Mouse (Mus musculus) liver, postnatal 0 days (tissue): ENCODE results near the gene Fam160a2. TPM values are rescaled to one million over a fixed set of nuclear protein-coding genes. Genes with fewer than 3 reads are reported as not detected.

Experiments
- ATAC-seq: fragments of 200-750 bp; cut with Nextera tagmentation; 2 replicates; pipeline ENCODE4 v1.8.0; 2017; ENCODE audit warnings: mild to moderate bottlenecking, moderate library complexity
- DNase-seq: peaks from one replicate; pipeline ENCODE4 v3.0.0-alpha.2; 2016
- H3K27ac ChIP-seq: fragments of 300-500 bp; sonication (generic); 2 replicates; pipeline ENCODE4 v1.5.1; 2014; ENCODE audit warnings: antibody characterized with exemption, moderate library complexity, mild to moderate bottlenecking, low read depth
- H3K27me3 ChIP-seq: fragments of 300-500 bp; sonication (generic); 2 replicates; pipeline ENCODE4 v1.6.1; 2014; ENCODE audit warnings: low read length, control low read depth, mixed read lengths; ENCODE audit not compliant: insufficient read depth
- H3K36me3 ChIP-seq: fragments of 300-500 bp; sonication (generic); replicated peaks from 2 replicates; pipeline ENCODE4 v1.6.1; 2014; ENCODE audit warnings: mild to moderate bottlenecking, control low read depth, low read length, moderate library complexity, mixed read lengths; ENCODE audit not compliant: insufficient read depth
- H3K4me1 ChIP-seq: fragments of 300-500 bp; sonication (generic); 2 replicates; pipeline ENCODE4 v1.6.1; 2014; ENCODE audit warnings: antibody characterized with exemption, mild to moderate bottlenecking, control low read depth; ENCODE audit not compliant: insufficient read depth
- H3K4me2 ChIP-seq: fragments of 300-500 bp; sonication (generic); 2 replicates; pipeline ENCODE4 v1.6.1; 2014; ENCODE audit warnings: low read depth, mild to moderate bottlenecking, low read length, moderate library complexity, mixed read lengths
- H3K4me3 ChIP-seq: fragments of 300-500 bp; sonication (generic); 2 replicates; pipeline ENCODE4 v1.5.1; 2014; ENCODE audit warnings: low read depth, low read length
- H3K9ac ChIP-seq: fragments of 300-500 bp; sonication (generic); replicated peaks from 2 replicates; pipeline ENCODE4 v1.6.1; 2014; ENCODE audit warnings: mild to moderate bottlenecking, moderate library complexity
- H3K9me3 ChIP-seq: fragments of 300-500 bp; sonication (generic); 2 replicates; pipeline ENCODE4 v1.6.1; 2016; ENCODE audit warnings: mild to moderate bottlenecking, control low read depth, low read length, mixed read lengths
- CTCF ChIP-seq: sonication (generic); IDR thresholded peaks from 2 replicates; pipeline ENCODE4 v1.5.1; 2016; ENCODE audit warnings: antibody characterized with exemption, low read depth
- EP300 ChIP-seq: IDR thresholded peaks from 2 replicates; pipeline ENCODE4 v1.6.1; 2016; ENCODE audit warnings: antibody characterized with exemption, low read depth, mild to moderate bottlenecking
- WGBS: fragments of 180-500 bp; shearing (Covaris S2); extraction: QIAGEN DNeasy Blood & Tissue Kit; methylation state at CpG from one replicate; pipeline ENCODE4 v1.1.7; 2014; ENCODE audit not compliant: insufficient replicate concordance; 5-methylcytosine and 5-hydroxymethylcytosine counted together
- polyA plus RNA-seq: library from polyadenylated mRNA; unstranded; fragments of >200 nt; fragmentation: Nextera tagmentation; extraction: Ambion mirVana; gene quantifications from 2 replicates; pipeline ENCODE4 v1.2.1, GENCODE M21; 2015

Gene Fam160a2
- polyA plus RNA-seq, 1 experiment from 2014 or later = 11.1 TPM

DNA sequence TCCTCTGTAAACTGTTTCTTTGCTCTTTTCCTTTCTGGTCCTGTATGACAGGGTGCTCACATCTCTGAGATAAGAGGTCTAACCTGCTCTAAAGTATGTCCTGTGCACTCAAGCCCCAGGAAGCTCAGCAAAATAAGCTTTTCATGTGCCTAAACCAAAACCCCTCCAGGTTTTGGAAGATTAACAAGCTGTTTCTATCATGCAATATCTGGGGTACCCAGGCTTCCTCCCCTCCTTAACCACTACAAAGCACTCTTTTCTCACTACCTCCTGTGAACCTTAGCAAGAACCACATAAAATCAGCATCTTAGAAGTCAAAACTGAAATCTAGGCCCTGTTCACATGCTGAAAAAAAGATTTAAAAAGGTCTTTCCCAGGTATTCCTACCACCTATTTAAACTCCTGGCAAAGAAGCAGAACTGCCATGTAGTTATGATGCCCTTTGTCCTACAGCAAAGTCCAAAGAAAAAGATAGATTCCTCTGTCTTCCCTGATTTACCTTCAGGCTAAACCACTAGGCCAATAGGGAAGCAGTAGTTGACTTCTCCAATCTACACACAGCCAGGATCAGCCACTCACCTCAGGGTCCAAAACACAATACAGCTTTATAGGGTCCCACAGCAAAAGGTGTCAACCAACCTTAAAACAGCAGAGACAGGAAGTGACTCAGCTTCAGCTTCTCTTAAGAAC lies 4.6 kb downstream of the Fam160a2 start:
- H3K27me3 ChIP-seq = no peaks in the 10 kb centered on the region
- H3K4me3 ChIP-seq = no peak overlapping the region
- no peak for TF ChIP-seq EP300
- TF ChIP-seq CTCF = no peak
- H3K4me2 ChIP-seq = no peak overlapping the region
- DNase-seq (no peak), ATAC-seq (no peak)
- no peak overlapping the region for H3K9ac ChIP-seq
- peak overlapping the region; percentile 52; the same call in 1 of the 2 replicates for H3K27ac ChIP-seq
- H3K9me3 ChIP-seq = no peaks in the 10 kb centered on the region
- peaks cover 24% of the 10 kb centered on the region for H3K4me1 ChIP-seq
- 0 out of 2 replicates have a peak, but pooled peaks cover 6% of the 10 kb centered on the region for H3K36me3 ChIP-seq

DNA sequence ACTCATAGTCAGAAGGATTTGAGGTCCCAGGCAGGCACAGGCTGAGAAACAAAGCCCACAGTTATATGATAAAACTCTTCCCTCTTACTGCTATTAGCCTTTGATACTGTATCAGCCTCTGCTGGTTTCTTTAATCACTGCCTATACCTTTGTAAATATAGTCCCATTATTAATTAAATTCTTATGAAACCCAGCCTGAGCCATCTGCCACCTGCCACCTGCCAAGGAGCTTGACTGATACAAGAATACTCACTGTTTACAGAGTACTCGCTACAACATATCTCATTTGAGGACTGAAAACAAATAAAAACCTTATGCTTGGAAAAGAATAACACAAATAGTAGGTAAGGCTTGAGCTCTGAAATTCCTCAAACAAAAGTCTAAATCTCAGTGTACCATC lies 5.2 kb downstream of the Fam160a2 start:
- peaks cover 27% of the 10 kb centered on the region for H3K4me1 ChIP-seq
- no peaks in the 10 kb centered on the region for H3K9me3 ChIP-seq
- DNase-seq (no peak), ATAC-seq (no peak)
- peaks cover 8% of the 10 kb centered on the region for H3K36me3 ChIP-seq
- no peak overlapping the region for H3K4me3 ChIP-seq
- H3K9ac ChIP-seq = no peak overlapping the region
- TF ChIP-seq CTCF (no peak), EP300 (no peak)
- 81% methylated on average over 1 of the region's 1 CpGs for WGBS
- no peak overlapping the region for H3K27ac ChIP-seq
- no peaks in the 10 kb centered on the region for H3K27me3 ChIP-seq
- H3K4me2 ChIP-seq = no peak overlapping the region

DNA sequence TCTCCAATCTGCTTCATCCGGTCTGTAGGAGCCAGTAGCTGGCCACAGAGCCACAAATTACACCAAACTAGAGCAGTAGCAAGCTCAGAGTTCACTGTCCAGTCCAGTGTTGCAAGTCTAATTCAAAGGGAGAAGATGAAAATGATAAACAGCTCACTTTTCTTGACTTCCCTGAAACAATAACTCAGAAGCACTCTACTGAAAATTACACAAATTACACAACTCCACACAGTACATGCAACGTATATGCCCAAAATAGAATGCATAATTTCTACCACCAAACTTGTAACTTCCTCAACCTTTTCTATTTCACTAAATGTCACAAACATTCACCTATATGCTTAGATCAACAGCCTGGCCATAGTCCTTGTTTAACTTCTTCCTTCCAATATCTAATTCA lies 9.6 kb downstream of the Fam160a2 start:
- Histone ChIP-seq H3K36me3 (peaks cover 45% of the 10 kb centered on the region), H3K4me2 (no peak overlapping the region), H3K9ac (no peak overlapping the region), H3K27ac (no peak overlapping the region), H3K9me3 (no peaks in the 10 kb centered on the region), H3K27me3 (no peaks in the 10 kb centered on the region), H3K4me1 (peaks cover 7% of the 10 kb centered on the region; the same call in 1 of the 2 replicates), H3K4me3 (no peak overlapping the region)
- TF ChIP-seq CTCF (no peak), EP300 (no peak)
- 85% methylated on average over 2 of the region's 2 CpGs for WGBS
- DNase-seq (no peak), ATAC-seq (no peak)

DNA sequence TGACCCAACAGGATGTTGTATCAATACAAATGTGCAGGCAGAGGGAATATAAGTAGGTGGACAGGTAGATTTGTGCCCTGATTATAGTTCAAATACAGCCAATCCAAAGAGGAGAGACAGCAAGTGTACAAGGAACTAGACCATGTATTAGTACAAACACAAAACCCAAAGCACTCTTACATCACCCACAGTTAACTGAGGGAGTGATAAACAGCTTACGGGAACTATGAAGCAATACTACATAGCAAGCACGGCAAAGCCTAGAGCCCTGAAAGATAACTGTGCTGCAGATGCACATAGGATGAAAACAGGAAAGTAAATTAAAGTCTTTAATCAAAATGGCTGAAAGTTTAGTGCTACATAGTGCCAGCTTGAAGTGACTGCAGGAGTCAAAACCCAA lies 12.2 kb downstream of the Fam160a2 start:
- DNase-seq (no peak), ATAC-seq (peak; percentile 64)
- Histone ChIP-seq H3K4me3 (no peak overlapping the region), H3K4me2 (no peak overlapping the region), H3K36me3 (peaks cover 68% of the 10 kb centered on the region), H3K9ac (no peak overlapping the region), H3K27ac (no peak overlapping the region), H3K27me3 (no peaks in the 10 kb centered on the region), H3K4me1 (0 out of 2 replicates have a peak, but pooled peaks cover 4% of the 10 kb centered on the region), H3K9me3 (no peaks in the 10 kb centered on the region)
- TF ChIP-seq CTCF (no peak), EP300 (no peak)
- 75% methylated on average over 2 of the region's 2 CpGs for WGBS

DNA sequence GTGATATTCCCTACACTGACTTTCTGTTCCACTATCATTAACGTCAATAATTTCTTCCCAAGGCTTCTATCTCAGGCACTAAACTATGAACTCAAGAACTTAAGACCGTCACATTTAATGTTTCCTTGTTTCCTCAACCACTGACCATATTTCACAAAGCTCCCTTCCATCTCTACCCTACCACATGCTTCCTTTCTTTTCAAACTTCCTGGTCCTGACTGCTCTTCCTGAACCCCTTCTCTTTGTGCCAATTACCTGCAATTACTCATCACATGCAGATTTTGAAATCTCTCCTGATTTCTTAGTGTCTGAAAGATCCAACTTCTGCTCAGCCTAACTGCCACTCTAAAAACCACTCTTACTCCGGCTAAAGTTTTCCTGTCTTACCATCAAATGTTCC lies 19.5 kb downstream of the Fam160a2 start:
- H3K27ac ChIP-seq = no peak overlapping the region
- peaks cover 72% of the 10 kb centered on the region for H3K36me3 ChIP-seq
- no peak overlapping the region for H3K9ac ChIP-seq
- H3K4me2 ChIP-seq = no peak overlapping the region
- no peaks in the 10 kb centered on the region for H3K4me1 ChIP-seq
- ATAC-seq (no peak), DNase-seq (no peak)
- no peaks in the 10 kb centered on the region for H3K27me3 ChIP-seq
- no peaks in the 10 kb centered on the region for H3K9me3 ChIP-seq
- no peak for TF ChIP-seq CTCF
- no peak for TF ChIP-seq EP300
- 69% methylated on average over 3 of the region's 3 CpGs for WGBS
- no peak overlapping the region for H3K4me3 ChIP-seq

DNA sequence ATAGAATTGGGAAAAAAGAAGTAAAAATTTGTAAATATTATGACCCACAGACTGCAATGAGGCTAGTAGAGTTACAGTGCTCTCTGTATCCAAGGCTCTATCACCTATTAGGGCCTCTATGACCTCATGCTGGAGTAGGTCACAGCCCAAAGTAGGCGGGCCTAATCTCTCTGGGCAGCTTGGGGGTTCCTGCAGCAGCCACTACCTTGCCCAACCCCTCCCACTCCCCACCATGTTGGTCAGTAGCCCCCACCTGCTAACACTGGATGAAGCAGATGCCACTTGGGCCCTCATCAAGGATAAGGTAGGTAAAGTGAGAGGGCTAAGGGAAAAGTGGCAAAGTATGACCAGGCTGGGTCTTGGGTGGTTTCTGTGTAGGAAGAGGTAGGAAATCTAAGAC lies 25.0 kb downstream of the Fam160a2 start, which contains the start of gene Gm5901:
Gene Gm5901, plus strand, starts transcription at position 173 of the 400 bp plus-strand sequence.
- H3K4me1 ChIP-seq = peaks cover 12% of the 10 kb centered on the region
- no peak within 1 kb of the TSS for H3K4me3 ChIP-seq
- no peak within 1 kb of the TSS for H3K4me2 ChIP-seq
- DNase-seq (no peak), ATAC-seq (no peak)
- H3K27me3 ChIP-seq = no peaks in the 10 kb centered on the region
- H3K27ac ChIP-seq = no peak within 1 kb of the TSS
- no peak within 1 kb of the TSS for H3K9ac ChIP-seq
- TF ChIP-seq CTCF (no peak), EP300 (no peak)
- H3K36me3 ChIP-seq = peaks cover 33% of the 10 kb centered on the region
- no peaks in the 10 kb centered on the region for H3K9me3 ChIP-seq
- WGBS = 82% methylated on average over 1 of the region's 1 CpGs
